Mouse (Mus musculus): Measurements from ENCODE around the gene Ggct.
"Not testable (repeated sequence)": the region's sequence is repeated elsewhere in the genome, so short reads cannot be mapped to it uniquely, and the experiment has no call there.

Gene Ggct

GRCm38 (mm10) chr6:54992141-54992540, 609 bp downstream of the Ggct start:
- DNase-seq (ENCODE audit: low read depth): no peak

GRCm38 (mm10) chr6:54991189-54991588, 1.6 kb downstream of the Ggct start:
- no peak for DNase-seq (ENCODE audit: low read depth)

GRCm38 (mm10) chr6:54988141-54988540, 4.6 kb downstream of the Ggct start:
- DNase-seq (ENCODE audit: low read depth): no peak

- DNase-seq (ENCODE audit: low read depth): no peak
Observed at GRCm38 (mm10) chr6:54984096-54984495, 8.7 kb downstream of the Ggct start.

DNA sequence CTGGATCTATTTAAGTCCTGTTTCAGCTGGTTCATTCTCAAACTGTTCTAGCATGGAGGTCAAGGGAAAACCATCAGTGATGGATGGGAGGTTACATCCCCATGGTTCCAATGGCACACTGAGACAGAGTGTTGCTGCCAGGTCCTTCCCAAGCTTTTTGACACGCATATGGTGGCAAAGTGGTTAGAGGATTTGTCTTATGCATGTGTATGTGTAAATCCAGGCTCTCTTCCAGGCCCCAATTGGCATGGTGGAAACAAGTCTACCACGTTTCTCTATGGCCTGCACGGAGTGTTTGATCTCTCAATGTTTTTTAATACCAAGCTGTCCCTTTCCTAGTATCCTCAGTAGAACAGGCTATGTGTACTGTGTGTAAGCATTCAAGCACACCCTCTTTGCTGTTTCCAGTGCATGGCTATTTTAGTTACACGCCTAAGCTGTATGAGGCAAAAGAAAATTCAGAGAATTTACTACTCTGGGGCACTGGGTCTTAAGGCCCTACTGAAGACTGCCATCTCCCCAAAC, 9.2 kb downstream of the Ggct start:
- DNase-seq (ENCODE audit: low read depth): no peak

DNA sequence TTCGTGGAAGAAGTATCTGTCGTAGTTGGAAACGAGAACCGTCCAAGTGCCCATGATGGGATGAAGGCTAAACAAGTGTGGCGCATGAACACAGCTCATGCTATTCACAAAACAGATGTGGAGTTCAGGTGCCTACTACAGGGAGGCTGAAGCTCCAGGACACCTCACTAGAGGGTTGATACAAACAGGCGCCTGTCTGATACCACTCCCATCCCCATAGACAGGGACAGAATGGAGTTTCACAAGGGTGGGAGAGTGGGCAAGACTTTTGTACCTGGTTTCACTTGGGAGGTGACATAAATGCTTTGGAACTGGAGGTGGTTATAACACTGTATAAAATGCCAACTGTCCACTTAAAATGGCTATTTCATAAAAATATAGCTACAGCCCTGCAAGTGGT, 13.3 kb downstream of the Ggct start:
- no peak for DNase-seq (ENCODE audit: low read depth)

GRCm38 (mm10) chr6:54975616-54976015, 17.1 kb downstream of the Ggct start:
- no peak for DNase-seq (ENCODE audit: low read depth)

GRCm38 (mm10) chr6:54974501-54974900, 18.2 kb downstream of the Ggct start:
- no peak for DNase-seq (ENCODE audit: low read depth)

- no peak for DNase-seq (ENCODE audit: low read depth)
Observed at GRCm38 (mm10) chr6:54972929-54973211, 19.9 kb downstream of the Ggct start.

DNA sequence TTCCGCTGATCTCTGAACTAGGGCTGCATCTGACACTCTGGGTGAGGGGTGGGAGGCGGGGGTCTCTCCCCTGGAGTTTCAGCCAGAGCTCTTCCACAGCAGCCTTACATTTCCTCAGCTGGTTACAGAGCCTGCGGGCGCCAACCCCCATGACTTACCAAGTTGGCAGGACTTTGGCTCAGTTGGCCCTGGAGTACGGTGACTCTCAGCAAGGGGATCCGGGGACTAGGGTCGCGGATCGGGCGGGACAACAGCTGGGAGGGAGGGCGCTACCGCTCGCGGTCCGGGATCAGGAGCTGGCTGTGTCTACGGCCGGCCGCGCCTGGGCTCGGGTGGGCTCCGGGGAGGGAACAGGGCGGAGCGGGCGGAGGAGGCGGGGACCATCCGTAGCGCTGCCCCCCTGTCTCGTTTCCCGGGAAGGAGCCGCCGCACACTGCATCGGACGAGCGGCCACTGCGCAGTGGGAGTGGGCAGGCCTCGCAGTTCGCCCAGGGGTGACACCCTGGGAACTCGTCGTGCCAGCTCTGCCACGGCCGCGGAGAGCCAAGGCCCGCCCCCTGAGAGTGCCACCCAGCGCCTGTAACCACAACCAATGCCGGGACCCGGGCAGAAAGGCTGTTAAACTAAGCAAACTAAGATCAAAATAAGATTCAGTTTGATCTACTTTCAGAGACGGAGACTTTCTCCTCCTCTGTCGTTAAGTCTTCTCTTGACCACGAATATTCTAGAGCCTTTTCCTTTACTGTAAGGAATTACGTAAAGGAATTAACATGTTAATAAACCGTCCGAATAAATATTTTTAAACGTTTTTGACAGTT, 20.4 kb downstream of the Ggct start, which contains the start of gene Nod1:
Nod1 (minus strand) TSS at position 502 of the 818 bp plus-strand sequence.
- no peak for DNase-seq (ENCODE audit: low read depth)

- no peak for DNase-seq (ENCODE audit: low read depth)
Observed at GRCm38 (mm10) chr6:54971731-54972110, 21.0 kb downstream of the Ggct start.

- DNase-seq (ENCODE audit: low read depth): no peak
Observed at GRCm38 (mm10) chr6:54970506-54970905, 22.2 kb downstream of the Ggct start.

GRCm38 (mm10) chr6:54969801-54970200, 22.9 kb downstream of the Ggct start:
- DNase-seq (ENCODE audit: low read depth): no peak

- DNase-seq (ENCODE audit: low read depth): no peak
Observed at GRCm38 (mm10) chr6:54967591-54967990, 25.2 kb downstream of the Ggct start.

- DNase-seq (ENCODE audit: low read depth): no peak
Observed at GRCm38 (mm10) chr6:54965234-54965633, 27.5 kb downstream of the Ggct start.

- DNase-seq (ENCODE audit: low read depth): no peak
Observed at GRCm38 (mm10) chr6:54964755-54965154, 28.0 kb downstream of the Ggct start.

DNA sequence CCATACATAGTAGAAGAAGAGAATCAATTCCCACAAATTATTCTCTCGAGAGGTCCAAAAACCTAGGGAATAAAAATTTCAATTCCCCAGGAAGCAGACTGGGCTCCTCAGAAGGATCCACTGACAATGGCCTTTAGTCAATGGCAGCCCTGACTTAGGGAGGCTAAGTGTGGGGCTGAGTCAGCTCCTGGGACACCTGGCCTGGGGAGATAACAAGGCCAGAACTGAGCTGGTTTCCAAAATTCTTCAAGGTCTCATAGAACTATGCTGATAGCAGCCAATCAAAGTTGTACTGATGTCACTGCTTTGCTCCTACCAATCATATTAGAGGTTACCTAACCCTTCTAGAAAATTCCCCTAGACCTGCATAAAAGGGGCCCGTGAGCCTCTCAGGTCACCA, 29.2 kb downstream of the Ggct start:
- no peak for DNase-seq (ENCODE audit: low read depth)

DNA sequence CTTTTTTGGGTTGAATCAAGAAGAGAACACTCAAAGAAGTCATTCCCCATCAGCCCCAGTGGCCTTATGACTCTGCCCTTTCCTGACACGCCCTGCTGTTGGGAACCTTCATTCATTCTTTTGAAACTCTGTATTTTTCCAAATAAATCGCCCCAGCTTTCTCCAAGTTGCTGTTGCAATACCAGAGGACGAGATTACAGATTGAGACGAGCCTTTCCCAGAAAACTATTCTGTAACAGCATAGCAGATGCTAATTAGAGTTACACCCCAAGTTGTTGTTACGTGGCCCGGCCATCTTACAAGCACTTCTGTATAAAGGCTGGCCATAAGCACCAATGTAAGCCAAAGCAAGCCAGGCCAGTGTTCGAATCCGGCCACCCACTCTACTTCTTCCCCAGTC, 35.1 kb downstream of the Ggct start:
- no peak for DNase-seq (ENCODE audit: low read depth)

DNA sequence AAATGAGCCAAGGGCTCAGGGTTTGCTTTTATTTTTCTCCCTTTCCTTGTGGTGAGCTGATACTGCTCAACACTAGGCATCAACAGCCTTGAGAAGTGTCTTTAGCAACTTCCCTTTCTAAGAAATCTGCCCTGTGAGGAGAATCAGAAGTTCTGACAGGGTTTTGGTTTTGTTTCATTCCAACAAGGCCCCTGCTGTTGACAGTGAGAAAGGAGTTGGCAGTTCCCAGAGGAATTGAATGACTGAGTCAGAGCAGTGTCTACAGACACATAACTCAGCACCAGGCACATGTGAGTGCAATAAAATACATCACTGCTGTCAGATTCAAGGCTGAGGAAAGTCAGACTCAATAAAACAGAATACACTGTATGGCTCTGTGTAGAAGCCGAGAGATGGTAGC, 36.3 kb downstream of the Ggct start:
- DNase-seq (ENCODE audit: low read depth): no peak

- DNase-seq (ENCODE audit: low read depth): no peak
Observed at GRCm38 (mm10) chr6:54955949-54956348, 36.8 kb downstream of the Ggct start.

DNA sequence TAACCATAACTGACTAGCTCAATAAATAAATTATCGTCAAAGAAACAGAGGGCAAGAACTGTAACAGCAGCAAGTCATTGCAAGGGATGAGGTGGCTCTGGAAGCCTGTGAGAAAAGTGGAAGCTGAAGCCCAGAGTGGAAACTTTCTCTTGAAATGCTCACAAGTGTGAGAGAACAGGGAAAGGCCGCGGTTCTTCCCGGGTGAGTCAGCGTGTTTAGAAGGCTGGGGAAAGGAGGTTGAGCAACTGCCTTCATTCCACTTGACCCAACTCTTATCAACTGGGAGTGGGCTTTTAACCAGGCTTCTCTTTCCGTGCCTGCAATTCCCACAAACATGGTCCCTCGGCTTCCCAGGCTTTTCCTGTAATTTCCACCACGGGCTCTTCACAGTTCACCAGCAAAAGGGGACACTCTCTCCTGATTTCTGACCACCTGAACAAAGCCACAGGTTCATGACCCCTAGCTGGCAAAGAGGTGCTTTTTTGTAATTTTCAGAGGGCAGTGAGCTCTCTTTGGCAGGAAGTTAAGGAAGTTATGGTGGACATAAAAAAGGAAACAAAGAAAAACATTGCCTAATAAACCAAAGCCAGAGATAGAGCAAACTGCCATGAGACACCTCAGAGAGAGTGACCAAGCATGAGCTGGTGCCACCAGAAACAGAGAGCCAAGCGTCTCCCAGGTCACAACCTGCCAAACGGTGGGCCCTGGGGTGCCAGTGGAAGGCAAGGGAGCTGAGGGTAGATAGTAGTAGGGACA, 37.9 kb downstream of the Ggct start:
- no peak for DNase-seq (ENCODE audit: low read depth)

- DNase-seq (ENCODE audit: low read depth): not testable (repeated sequence)
Observed at GRCm38 (mm10) chr6:54953399-54953798, 39.4 kb downstream of the Ggct start.

GRCm38 (mm10) chr6:54952542-54952941, 40.2 kb downstream of the Ggct start:
- DNase-seq (ENCODE audit: low read depth): no peak
